Mouse (Mus musculus) cerebellum, adult 9-11 months (tissue): ENCODE measurements around the gene Gpm6b.

Experiments used
- DNase-seq: peaks from one replicate; pipeline ENCODE4 v3.0.0; 2022

The Gpm6b gene

GRCm38 (mm10) chrX:166307437-166308222 is 68.9 kb downstream of the Gpm6b start:
- DNase-seq = no peak

- DNase-seq = peak; percentile 21
Measured at GRCm38 (mm10) chrX:166308798-166309197, 70.1 kb downstream of the Gpm6b start.

- no peak for DNase-seq
Measured at GRCm38 (mm10) chrX:166315251-166315650, 76.5 kb downstream of the Gpm6b start.

- DNase-seq = no peak
Measured at GRCm38 (mm10) chrX:166316552-166317375, 78.1 kb downstream of the Gpm6b start.

- no peak for DNase-seq
Measured at GRCm38 (mm10) chrX:166317376-166317679, 78.6 kb downstream of the Gpm6b start.

GRCm38 (mm10) chrX:166323226-166323625 is 84.5 kb downstream of the Gpm6b start:
- DNase-seq = no peak

GRCm38 (mm10) chrX:166327621-166328020 is 88.9 kb downstream of the Gpm6b start:
- DNase-seq = no peak

- no peak for DNase-seq
Measured at GRCm38 (mm10) chrX:166328219-166328901, 89.6 kb downstream of the Gpm6b start.

GRCm38 (mm10) chrX:166328904-166329451 is 90.3 kb downstream of the Gpm6b start:
- no peak for DNase-seq

GRCm38 (mm10) chrX:166334516-166335136 is 95.9 kb downstream of the Gpm6b start:
- DNase-seq = no peak

GRCm38 (mm10) chrX:166338353-166338752 is 99.6 kb downstream of the Gpm6b start:
- no peak for DNase-seq

GRCm38 (mm10) chrX:166338784-166339520 is 100.2 kb downstream of the Gpm6b start:
- peak; percentile 55 for DNase-seq

GRCm38 (mm10) chrX:166339911-166340310 is 101.2 kb downstream of the Gpm6b start:
- peak; percentile 65 for DNase-seq

- DNase-seq = no peak
Measured at GRCm38 (mm10) chrX:166341795-166342194, 103.1 kb downstream of the Gpm6b start.

- peak; percentile 74 for DNase-seq
Measured at GRCm38 (mm10) chrX:166344228-166345015, 105.7 kb downstream of the Gpm6b start.

GRCm38 (mm10) chrX:166348086-166348485 is 109.4 kb downstream of the Gpm6b start:
- DNase-seq = no peak

- DNase-seq = no peak
Measured at GRCm38 (mm10) chrX:166348634-166349033, 109.9 kb downstream of the Gpm6b start.

GRCm38 (mm10) chrX:166351790-166352189 is 113.1 kb downstream of the Gpm6b start:
- DNase-seq = peak; percentile 54

- peak; percentile 53 for DNase-seq
Measured at GRCm38 (mm10) chrX:166353412-166353811, 114.7 kb downstream of the Gpm6b start.

- DNase-seq = no peak
Measured at GRCm38 (mm10) chrX:166354913-166355312, 116.2 kb downstream of the Gpm6b start.

GRCm38 (mm10) chrX:166356276-166356675 is 117.6 kb downstream of the Gpm6b start:
- no peak for DNase-seq
